Mouse (Mus musculus) bone marrow macrophage, adult 2 months (primary cell): ENCODE measurements around the gene Baz1a.

ENCODE experiments used
- CTCF ChIP-seq: IDR thresholded peaks from 2 replicates; pipeline ENCODE4 v1.5.1; 2012; ENCODE audit warnings: low read depth, mild to moderate bottlenecking, low read length, moderate library complexity
- POLR2A ChIP-seq: IDR thresholded peaks from 2 replicates; pipeline ENCODE4 v1.6.1; 2012; ENCODE audit warnings: mild to moderate bottlenecking, low read depth, low read length, borderline replicate concordance

GRCm38 (mm10) chr12:54946116-54946515, 68.0 kb downstream of the Baz1a start:
- TF ChIP-seq POLR2A (no peak), CTCF (no peak)
